Mouse (Mus musculus) olfactory bulb, adult 2 months (tissue): ENCODE measurements around the gene Babam2.

Experiments
- CTCF ChIP-seq: fragments of 200-500 bp; IDR thresholded peaks from 2 replicates; pipeline ENCODE4 v1.5.1; 2012; ENCODE audit warnings: low read depth, mild to moderate bottlenecking, low read length, moderate library complexity; ENCODE audit not compliant: insufficient read depth
- POLR2A ChIP-seq: fragments of 200-500 bp; IDR thresholded peaks from 2 replicates; pipeline ENCODE4 v1.6.1; 2012; ENCODE audit warnings: mild to moderate bottlenecking, low read depth, low read length, moderate library complexity; ENCODE audit not compliant: insufficient read depth

- TF ChIP-seq CTCF (no peak), POLR2A (no peak)
Observed at GRCm38 (mm10) chr5:32033621-32034020, 336.1 kb downstream of the Babam2 start.
